Mouse (Mus musculus) hindbrain, embryonic 15.5 days (tissue): ENCODE measurements at regions not wholly inside any gene's neighbourhood (a gene's known extent, or its start where the extent isn't known, plus 50 kb on each side); places are given as distances from the start of the nearest gene placed in this dataset.

ENCODE experiments used
- ATAC-seq: fragments of 200-750 bp; cut with Nextera tagmentation; 2 replicates; pipeline ENCODE4 v1.8.0; 2017; ENCODE audit warnings: low read depth, moderate number of reproducible peaks, moderate TSS enrichment; ENCODE audit not compliant: low FRiP score
- H3K27ac ChIP-seq: fragments of 300-500 bp; sonication (generic); replicated peaks from 2 replicates; pipeline ENCODE4 v1.5.1; 2015; ENCODE audit warnings: mild to moderate bottlenecking, inconsistent platforms
- H3K27me3 ChIP-seq: fragments of 300-500 bp; sonication (generic); 2 replicates; pipeline ENCODE4 v1.6.1; 2015; ENCODE audit warnings: control low read depth, inconsistent platforms
- H3K36me3 ChIP-seq: fragments of 300-500 bp; sonication (generic); 2 replicates; pipeline ENCODE4 v1.6.1; 2015; ENCODE audit warnings: control low read depth, inconsistent platforms
- H3K4me1 ChIP-seq: fragments of 300-500 bp; sonication (generic); replicated peaks from 2 replicates; pipeline ENCODE4 v1.6.1; 2015; ENCODE audit warnings: control low read depth, inconsistent platforms
- H3K4me2 ChIP-seq: fragments of 300-500 bp; sonication (generic); 2 replicates; pipeline ENCODE4 v1.6.1; 2015; ENCODE audit warnings: moderate library complexity, mild to moderate bottlenecking, inconsistent platforms
- H3K4me3 ChIP-seq: fragments of 300-500 bp; sonication (generic); 2 replicates; pipeline ENCODE4 v1.5.1; 2015; ENCODE audit warnings: mild to moderate bottlenecking, inconsistent platforms
- H3K9ac ChIP-seq: fragments of 300-500 bp; sonication (generic); 2 replicates; pipeline ENCODE4 v1.6.1; 2015; ENCODE audit warnings: inconsistent platforms
- H3K9me3 ChIP-seq: fragments of 300-500 bp; sonication (generic); 2 replicates; pipeline ENCODE4 v1.6.1; 2016; ENCODE audit warnings: control low read depth, inconsistent platforms
- WGBS: fragments of 180-500 bp; shearing (Covaris S2); methylation state at CpG from one replicate; pipeline ENCODE4 v1.1.7; 2015; 5-methylcytosine and 5-hydroxymethylcytosine counted together

GRCm38 (mm10) chr7:64075696-64076313, 77.8 kb upstream of the Trpm1 start:
- H3K36me3 ChIP-seq = no peaks in the 10 kb centered on the region
- H3K4me1 ChIP-seq = no peaks in the 10 kb centered on the region
- H3K27me3 ChIP-seq = no peaks in the 10 kb centered on the region
- 96% methylated on average over 1 of the region's 1 CpGs for WGBS
- H3K27ac ChIP-seq = no peak overlapping the region
- H3K9ac ChIP-seq = no peak overlapping the region
- no peak for ATAC-seq
- no peak overlapping the region for H3K4me2 ChIP-seq
- H3K4me3 ChIP-seq = no peak overlapping the region
- H3K9me3 ChIP-seq = no peaks in the 10 kb centered on the region

- 91% methylated on average over 4 of the region's 4 CpGs for WGBS
Measured at GRCm38 (mm10) chr7:64074661-64075234, 78.9 kb upstream of the Trpm1 start.

GRCm38 (mm10) chr7:64074186-64074585, 79.4 kb upstream of the Trpm1 start:
- no peaks in the 10 kb centered on the region for H3K27me3 ChIP-seq
- 92% methylated on average over 4 of the region's 4 CpGs for WGBS
- no peak overlapping the region for H3K4me2 ChIP-seq
- ATAC-seq = no peak
- H3K36me3 ChIP-seq = no peaks in the 10 kb centered on the region
- H3K9me3 ChIP-seq = no peaks in the 10 kb centered on the region
- H3K4me3 ChIP-seq = no peak overlapping the region
- H3K4me1 ChIP-seq = no peaks in the 10 kb centered on the region
- H3K27ac ChIP-seq = no peak overlapping the region
- H3K9ac ChIP-seq = no peak overlapping the region

More at GRCm38 (mm10) chr7:64074661-64075234, 78.9 kb upstream of the Trpm1 start:
- Histone ChIP-seq H3K27ac (no peak overlapping the region), H3K36me3 (no peaks in the 10 kb centered on the region), H3K27me3 (no peaks in the 10 kb centered on the region), H3K4me3 (no peak overlapping the region), H3K4me2 (no peak overlapping the region), H3K4me1 (no peaks in the 10 kb centered on the region), H3K9ac (no peak overlapping the region), H3K9me3 (no peaks in the 10 kb centered on the region)
- no peak for ATAC-seq

DNA sequence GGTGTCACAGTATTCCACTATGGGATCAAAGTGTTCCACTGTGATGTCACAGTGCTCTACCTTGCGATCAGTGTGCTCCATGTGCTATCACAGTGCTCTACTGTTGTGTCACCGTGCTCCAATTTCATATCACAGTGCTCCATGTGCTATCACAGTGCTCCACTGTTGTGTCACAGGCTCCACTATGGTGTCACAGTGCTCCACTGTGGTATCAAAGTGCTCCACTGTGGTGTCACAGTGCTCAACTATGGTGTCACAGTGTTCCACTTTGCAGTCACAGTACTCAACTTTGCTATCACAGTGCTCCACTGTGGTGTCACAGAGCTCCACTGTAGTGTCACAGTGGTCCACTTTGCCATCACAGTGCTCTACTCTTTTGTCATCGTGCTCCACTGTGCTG, 79.9 kb upstream of the Trpm1 start:
- no peak overlapping the region for H3K4me3 ChIP-seq
- no peak for ATAC-seq
- H3K4me2 ChIP-seq = no peak overlapping the region
- H3K9ac ChIP-seq = no peak overlapping the region
- no peaks in the 10 kb centered on the region for H3K36me3 ChIP-seq
- no peaks in the 10 kb centered on the region for H3K9me3 ChIP-seq
- 92% methylated on average over 3 of the region's 3 CpGs for WGBS
- no peaks in the 10 kb centered on the region for H3K27me3 ChIP-seq
- H3K27ac ChIP-seq = no peak overlapping the region
- H3K4me1 ChIP-seq = no peaks in the 10 kb centered on the region

DNA sequence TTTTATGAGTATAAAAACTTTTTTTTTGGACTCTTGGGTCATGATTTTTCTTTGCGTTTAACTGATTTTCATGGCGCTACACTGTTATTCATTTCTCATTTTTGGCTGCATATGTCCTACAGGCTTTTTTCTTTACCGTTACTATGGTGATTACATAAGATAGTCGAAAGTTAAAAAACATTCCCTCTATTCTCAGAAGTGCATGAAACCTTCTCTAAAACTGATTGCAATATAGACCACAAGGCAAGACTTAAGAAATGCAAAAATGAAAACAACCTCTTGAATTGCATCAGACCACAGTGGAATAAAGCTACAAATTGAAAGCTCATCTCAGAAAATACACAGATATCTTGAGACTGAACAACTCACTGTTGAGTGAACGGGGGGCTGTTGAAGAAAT, 82.7 kb upstream of the Trpm1 start:
- Histone ChIP-seq H3K9me3 (no peaks in the 10 kb centered on the region), H3K27me3 (no peaks in the 10 kb centered on the region), H3K4me2 (no peak overlapping the region), H3K4me1 (no peaks in the 10 kb centered on the region), H3K4me3 (no peak overlapping the region), H3K36me3 (no peaks in the 10 kb centered on the region), H3K9ac (no peak overlapping the region), H3K27ac (no peak overlapping the region)
- WGBS = 90% methylated on average over 5 of the region's 5 CpGs
- ATAC-seq = no peak

DNA sequence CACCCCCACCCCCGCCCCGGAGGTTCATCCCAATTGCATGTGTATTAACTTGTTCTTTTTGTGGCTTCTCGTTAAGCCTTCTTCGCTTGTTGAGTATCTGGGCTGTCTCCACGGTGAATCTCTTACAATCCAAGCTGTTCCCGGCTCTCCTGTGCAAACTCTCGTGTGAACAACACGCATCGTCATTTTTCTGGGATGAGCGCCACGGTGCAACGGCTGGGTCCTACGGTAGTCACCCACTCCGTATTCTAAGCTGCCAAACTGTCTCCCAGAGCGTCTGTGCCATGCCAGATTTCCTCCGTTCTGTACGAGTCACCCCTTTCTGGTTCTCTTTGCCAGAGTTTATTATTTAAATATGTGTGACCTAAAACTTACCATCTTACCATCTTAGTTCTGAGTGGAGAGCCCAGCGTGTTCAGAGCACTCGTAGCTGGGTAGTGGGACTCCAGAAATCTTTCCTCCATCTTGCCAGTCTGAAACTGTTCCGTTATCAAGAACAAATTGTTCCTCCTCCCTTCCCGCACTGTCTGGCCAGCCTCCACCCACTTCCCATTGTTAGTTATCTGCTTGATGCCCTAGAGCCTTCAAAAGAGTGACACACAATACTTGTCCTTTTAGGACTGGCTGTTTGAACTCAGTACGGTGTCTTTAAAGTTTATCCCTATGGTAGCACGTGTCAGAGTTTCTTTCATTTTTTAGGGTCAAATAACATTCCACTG, 87.9 kb upstream of the Trpm1 start:
- WGBS = 77% methylated on average over 23 of the region's 23 CpGs
- Histone ChIP-seq H3K4me1 (no peaks in the 10 kb centered on the region), H3K36me3 (no peaks in the 10 kb centered on the region), H3K4me3 (no peak overlapping the region), H3K27me3 (no peaks in the 10 kb centered on the region), H3K27ac (no peak overlapping the region), H3K4me2 (no peak overlapping the region), H3K9ac (no peak overlapping the region), H3K9me3 (no peaks in the 10 kb centered on the region)
- 0 out of 2 replicates have a peak, but pooled peaks have one; percentile 6 for ATAC-seq

GRCm38 (mm10) chr7:64064460-64065241, 89.0 kb upstream of the Trpm1 start:
- H3K9ac ChIP-seq = no peak overlapping the region
- WGBS = 78% methylated on average over 7 of the region's 7 CpGs
- ATAC-seq = no peak

GRCm38 (mm10) chr7:64061170-64061569, 92.5 kb upstream of the Trpm1 start:
- Histone ChIP-seq H3K27me3 (no peaks in the 10 kb centered on the region), H3K4me1 (peaks cover 4% of the 10 kb centered on the region; the same call in 1 of the 2 replicates), H3K9me3 (no peaks in the 10 kb centered on the region), H3K36me3 (no peaks in the 10 kb centered on the region), H3K4me2 (no peak overlapping the region), H3K9ac (no peak overlapping the region), H3K4me3 (no peak overlapping the region), H3K27ac (no peak overlapping the region)
- no peak for ATAC-seq
- 75% methylated on average over 4 of the region's 4 CpGs for WGBS

More at GRCm38 (mm10) chr7:64064460-64065241, 89.0 kb upstream of the Trpm1 start:
- Histone ChIP-seq H3K27ac (no peak overlapping the region), H3K4me2 (no peak overlapping the region), H3K36me3 (no peaks in the 10 kb centered on the region), H3K27me3 (no peaks in the 10 kb centered on the region), H3K4me3 (no peak overlapping the region), H3K4me1 (no peaks in the 10 kb centered on the region), H3K9me3 (no peaks in the 10 kb centered on the region)

GRCm38 (mm10) chr7:64060582-64060981, 93.1 kb upstream of the Trpm1 start:
- Histone ChIP-seq H3K4me2 (no peak overlapping the region), H3K27me3 (no peaks in the 10 kb centered on the region), H3K36me3 (no peaks in the 10 kb centered on the region), H3K27ac (no peak overlapping the region), H3K9me3 (no peaks in the 10 kb centered on the region), H3K4me3 (no peak overlapping the region), H3K9ac (no peak overlapping the region), H3K4me1 (peaks cover 4% of the 10 kb centered on the region; the same call in 1 of the 2 replicates)
- WGBS = 94% methylated on average over 1 of the region's 1 CpGs
- ATAC-seq = no peak

DNA sequence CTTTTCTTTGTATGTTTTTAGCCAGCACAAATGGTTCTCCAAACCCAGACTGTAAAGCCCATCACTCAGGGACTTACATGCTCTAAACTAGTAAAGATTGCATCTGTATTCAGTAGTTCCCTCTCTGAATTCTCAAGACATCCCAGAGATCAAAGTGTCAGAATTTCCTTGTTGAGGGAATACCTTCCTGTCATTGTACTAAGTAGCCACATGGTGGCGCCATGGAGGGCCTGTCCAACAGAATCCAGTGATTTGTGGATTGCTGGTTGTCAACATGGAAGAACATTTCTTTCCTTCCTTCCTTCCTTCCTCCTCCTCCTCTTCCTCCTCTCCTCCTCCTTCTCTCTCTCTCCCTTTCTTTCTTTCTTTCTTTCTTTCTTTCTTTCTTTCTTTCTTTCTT, 93.6 kb upstream of the Trpm1 start:
- H3K9ac ChIP-seq = no peak overlapping the region
- 0% methylated on average over 1 of the region's 1 CpGs for WGBS
- H3K36me3 ChIP-seq = no peaks in the 10 kb centered on the region
- no peak for ATAC-seq
- no peaks in the 10 kb centered on the region for H3K27me3 ChIP-seq
- H3K27ac ChIP-seq = no peak overlapping the region
- peaks cover 4% of the 10 kb centered on the region; the same call in 1 of the 2 replicates for H3K4me1 ChIP-seq
- no peak overlapping the region for H3K4me2 ChIP-seq
- no peak overlapping the region for H3K4me3 ChIP-seq
- no peaks in the 10 kb centered on the region for H3K9me3 ChIP-seq

GRCm38 (mm10) chr7:64058282-64058872, 95.3 kb upstream of the Trpm1 start:
- Histone ChIP-seq H3K9me3 (no peaks in the 10 kb centered on the region), H3K27me3 (no peaks in the 10 kb centered on the region), H3K36me3 (no peaks in the 10 kb centered on the region), H3K4me2 (no peak overlapping the region), H3K4me3 (no peak overlapping the region), H3K9ac (no peak overlapping the region), H3K4me1 (peaks cover 4% of the 10 kb centered on the region; the same call in 1 of the 2 replicates), H3K27ac (no peak overlapping the region)
- WGBS = 32% methylated on average over 4 of the region's 4 CpGs
- ATAC-seq = no peak
